Mouse (Mus musculus): ENCODE data around the gene Rexo5. TPM values are rescaled to one million over a fixed set of nuclear protein-coding genes. Genes with fewer than 3 reads are reported as not detected.

The Rexo5 gene
- polyA plus RNA-seq, 1 experiment from 2014 or later, result 16.3 TPM

GRCm38 (mm10) chr7:119862167-119862566, 68.4 kb downstream of the Rexo5 start:
- Histone ChIP-seq H3K9me3 (ENCODE audit: control insufficient read depth, low read length) (no peaks in the 10 kb centered on the region), H3K27me3 (ENCODE audit: control insufficient read depth, insufficient read depth, low read length) (no peaks in the 10 kb centered on the region), H3K4me1 (ENCODE audit: control insufficient read depth, insufficient read depth, low read length) (peaks cover 6% of the 10 kb centered on the region; the same call in 1 of the 2 replicates), H3K4me3 (ENCODE audit: low read depth, low read length) (no peak overlapping the region), H3K27ac (ENCODE audit: low read depth, low read length) (no peak overlapping the region), H3K9ac (ENCODE audit: low read length) (no peak overlapping the region), H3K4me2 (ENCODE audit: low read depth) (no peak overlapping the region), H3K36me3 (ENCODE audit: control insufficient read depth, insufficient read depth, low read length) (peaks cover 2% of the 10 kb centered on the region; the same call in 1 of the 2 replicates)
- whole genome bisulfite sequencing, result 37% methylated on average over 1 of the region's 1 CpGs
- ATAC-seq (ENCODE audit: insufficient read depth, low FRiP score, low TSS enrichment) (peak; percentile 8; the same call in 1 of the 2 replicates), DNase-seq (ENCODE audit: low spot score) (no peak)

- ATAC-seq (ENCODE audit: insufficient read depth, low FRiP score, low TSS enrichment), result no peak
- WGBS, result 90% methylated on average over 5 of the region's 5 CpGs
Observed at GRCm38 (mm10) chr7:119864500-119864899, 70.7 kb downstream of the Rexo5 start.

GRCm38 (mm10) chr7:119866136-119866535, 72.3 kb downstream of the Rexo5 start:
- Histone ChIP-seq H3K27me3 (ENCODE audit: control insufficient read depth, insufficient read depth, low read length) (no peaks in the 10 kb centered on the region), H3K4me2 (ENCODE audit: low read depth) (no peak overlapping the region), H3K36me3 (ENCODE audit: control insufficient read depth, insufficient read depth, low read length) (peaks cover 2% of the 10 kb centered on the region; the same call in 1 of the 2 replicates), H3K4me3 (ENCODE audit: low read depth, low read length) (no peak overlapping the region), H3K27ac (ENCODE audit: low read depth, low read length) (no peak overlapping the region), H3K9ac (ENCODE audit: low read length) (no peak overlapping the region), H3K4me1 (ENCODE audit: control insufficient read depth, insufficient read depth, low read length) (peaks cover 5% of the 10 kb centered on the region; the same call in 1 of the 2 replicates), H3K9me3 (ENCODE audit: control insufficient read depth, low read length) (no peaks in the 10 kb centered on the region)
- ATAC-seq (ENCODE audit: insufficient read depth, low FRiP score, low TSS enrichment) (no peak), DNase-seq (ENCODE audit: low spot score) (no peak)
- WGBS, result 61% methylated on average over 1 of the region's 1 CpGs

More at GRCm38 (mm10) chr7:119864500-119864899, 70.7 kb downstream of the Rexo5 start:
- H3K4me3 ChIP-seq (ENCODE audit: low read depth, low read length), result no peak overlapping the region
- H3K27me3 ChIP-seq (ENCODE audit: control insufficient read depth, insufficient read depth, low read length), result no peaks in the 10 kb centered on the region
- H3K4me1 ChIP-seq (ENCODE audit: control insufficient read depth, insufficient read depth, low read length), result peaks cover 6% of the 10 kb centered on the region; the same call in 1 of the 2 replicates
- H3K36me3 ChIP-seq (ENCODE audit: control insufficient read depth, insufficient read depth, low read length), result peaks cover 2% of the 10 kb centered on the region; the same call in 1 of the 2 replicates
- H3K4me2 ChIP-seq (ENCODE audit: low read depth), result no peak overlapping the region
- no peaks in the 10 kb centered on the region for H3K9me3 ChIP-seq (ENCODE audit: control insufficient read depth, low read length)
- DNase-seq (ENCODE audit: low spot score), result no peak
- no peak overlapping the region for H3K27ac ChIP-seq (ENCODE audit: low read depth, low read length)
- no peak overlapping the region for H3K9ac ChIP-seq (ENCODE audit: low read length)

- H3K4me2 ChIP-seq (ENCODE audit: low read depth), result no peak overlapping the region
- no peaks in the 10 kb centered on the region for H3K4me1 ChIP-seq (ENCODE audit: control insufficient read depth, insufficient read depth, low read length)
- WGBS, result 95% methylated on average over 4 of the region's 4 CpGs
- ATAC-seq (ENCODE audit: insufficient read depth, low FRiP score, low TSS enrichment) (no peak), DNase-seq (ENCODE audit: low spot score) (no peak)
- no peaks in the 10 kb centered on the region for H3K9me3 ChIP-seq (ENCODE audit: control insufficient read depth, low read length)
- no peak overlapping the region for H3K27ac ChIP-seq (ENCODE audit: low read depth, low read length)
- H3K27me3 ChIP-seq (ENCODE audit: control insufficient read depth, insufficient read depth, low read length), result no peaks in the 10 kb centered on the region
- H3K4me3 ChIP-seq (ENCODE audit: low read depth, low read length), result no peak overlapping the region
- H3K9ac ChIP-seq (ENCODE audit: low read length), result no peak overlapping the region
- no peaks in the 10 kb centered on the region for H3K36me3 ChIP-seq (ENCODE audit: control insufficient read depth, insufficient read depth, low read length)
Observed at GRCm38 (mm10) chr7:119872204-119872603, 78.4 kb downstream of the Rexo5 start.

GRCm38 (mm10) chr7:119873050-119873449, 79.2 kb downstream of the Rexo5 start:
- ATAC-seq (ENCODE audit: insufficient read depth, low FRiP score, low TSS enrichment), result no peak
- H3K9ac ChIP-seq (ENCODE audit: low read length), result no peak overlapping the region
- H3K27me3 ChIP-seq (ENCODE audit: control insufficient read depth, insufficient read depth, low read length), result no peaks in the 10 kb centered on the region
- DNase-seq (ENCODE audit: low spot score), result no peak
- H3K27ac ChIP-seq (ENCODE audit: low read depth, low read length), result no peak overlapping the region
- 54% methylated on average over 2 of the region's 2 CpGs for WGBS
- no peaks in the 10 kb centered on the region for H3K9me3 ChIP-seq (ENCODE audit: control insufficient read depth, low read length)
- H3K4me1 ChIP-seq (ENCODE audit: control insufficient read depth, insufficient read depth, low read length), result no peaks in the 10 kb centered on the region
- H3K4me3 ChIP-seq (ENCODE audit: low read depth, low read length), result no peak overlapping the region
- H3K4me2 ChIP-seq (ENCODE audit: low read depth), result no peak overlapping the region
- H3K36me3 ChIP-seq (ENCODE audit: control insufficient read depth, insufficient read depth, low read length), result no peaks in the 10 kb centered on the region

- H3K4me1 ChIP-seq (ENCODE audit: control insufficient read depth, insufficient read depth, low read length), result no peaks in the 10 kb centered on the region
- DNase-seq (ENCODE audit: low spot score) (no peak), ATAC-seq (ENCODE audit: insufficient read depth, low FRiP score, low TSS enrichment) (no peak)
- no peak overlapping the region for H3K9ac ChIP-seq (ENCODE audit: low read length)
- no peak overlapping the region for H3K4me3 ChIP-seq (ENCODE audit: low read depth, low read length)
- 66% methylated on average over 3 of the region's 3 CpGs for WGBS
- H3K27me3 ChIP-seq (ENCODE audit: control insufficient read depth, insufficient read depth, low read length), result no peaks in the 10 kb centered on the region
- no peaks in the 10 kb centered on the region for H3K9me3 ChIP-seq (ENCODE audit: control insufficient read depth, low read length)
- H3K27ac ChIP-seq (ENCODE audit: low read depth, low read length), result no peak overlapping the region
- H3K36me3 ChIP-seq (ENCODE audit: control insufficient read depth, insufficient read depth, low read length), result no peaks in the 10 kb centered on the region
- no peak overlapping the region for H3K4me2 ChIP-seq (ENCODE audit: low read depth)
Observed at GRCm38 (mm10) chr7:119875776-119876440, 82.1 kb downstream of the Rexo5 start.

- H3K9me3 ChIP-seq (ENCODE audit: control insufficient read depth, low read length), result no peaks in the 10 kb centered on the region
Observed at GRCm38 (mm10) chr7:119879171-119879570, 85.4 kb downstream of the Rexo5 start.

GRCm38 (mm10) chr7:119880345-119880744, 86.5 kb downstream of the Rexo5 start:
- H3K27me3 ChIP-seq (ENCODE audit: control insufficient read depth, insufficient read depth, low read length), result no peaks in the 10 kb centered on the region
- H3K36me3 ChIP-seq (ENCODE audit: control insufficient read depth, insufficient read depth, low read length), result no peaks in the 10 kb centered on the region
- H3K4me2 ChIP-seq (ENCODE audit: low read depth), result no peak overlapping the region
- no peaks in the 10 kb centered on the region for H3K9me3 ChIP-seq (ENCODE audit: control insufficient read depth, low read length)
- ATAC-seq (ENCODE audit: insufficient read depth, low FRiP score, low TSS enrichment) (no peak), DNase-seq (ENCODE audit: low spot score) (no peak)
- H3K4me1 ChIP-seq (ENCODE audit: control insufficient read depth, insufficient read depth, low read length), result no peaks in the 10 kb centered on the region
- WGBS, result 93% methylated on average over 5 of the region's 5 CpGs
- H3K4me3 ChIP-seq (ENCODE audit: low read depth, low read length), result no peak overlapping the region
- no peak overlapping the region for H3K9ac ChIP-seq (ENCODE audit: low read length)
- no peak overlapping the region for H3K27ac ChIP-seq (ENCODE audit: low read depth, low read length)

More at GRCm38 (mm10) chr7:119879171-119879570, 85.4 kb downstream of the Rexo5 start:
- no peaks in the 10 kb centered on the region for H3K4me1 ChIP-seq (ENCODE audit: control insufficient read depth, insufficient read depth, low read length)
- no peak overlapping the region for H3K4me3 ChIP-seq (ENCODE audit: low read depth, low read length)
- 94% methylated on average over 4 of the region's 4 CpGs for WGBS
- H3K9ac ChIP-seq (ENCODE audit: low read length), result no peak overlapping the region
- no peak overlapping the region for H3K4me2 ChIP-seq (ENCODE audit: low read depth)
- no peak for DNase-seq (ENCODE audit: low spot score)
- H3K36me3 ChIP-seq (ENCODE audit: control insufficient read depth, insufficient read depth, low read length), result no peaks in the 10 kb centered on the region
- no peaks in the 10 kb centered on the region for H3K27me3 ChIP-seq (ENCODE audit: control insufficient read depth, insufficient read depth, low read length)
- H3K27ac ChIP-seq (ENCODE audit: low read depth, low read length), result no peak overlapping the region
- ATAC-seq (ENCODE audit: insufficient read depth, low FRiP score, low TSS enrichment), result no peak

GRCm38 (mm10) chr7:119881229-119881628, 87.4 kb downstream of the Rexo5 start:
- H3K27ac ChIP-seq (ENCODE audit: low read depth, low read length), result no peak overlapping the region
- H3K4me2 ChIP-seq (ENCODE audit: low read depth), result no peak overlapping the region
- no peak overlapping the region for H3K4me3 ChIP-seq (ENCODE audit: low read depth, low read length)
- no peaks in the 10 kb centered on the region for H3K9me3 ChIP-seq (ENCODE audit: control insufficient read depth, low read length)
- no peak overlapping the region for H3K9ac ChIP-seq (ENCODE audit: low read length)
- no peaks in the 10 kb centered on the region for H3K27me3 ChIP-seq (ENCODE audit: control insufficient read depth, insufficient read depth, low read length)
- no peak for ATAC-seq (ENCODE audit: insufficient read depth, low FRiP score, low TSS enrichment)
- DNase-seq (ENCODE audit: low spot score), result no peak
- no peaks in the 10 kb centered on the region for H3K36me3 ChIP-seq (ENCODE audit: control insufficient read depth, insufficient read depth, low read length)
- no peaks in the 10 kb centered on the region for H3K4me1 ChIP-seq (ENCODE audit: control insufficient read depth, insufficient read depth, low read length)
- WGBS, result 89% methylated on average over 2 of the region's 2 CpGs
